Mouse (Mus musculus) testis, adult 2 months (tissue): ENCODE measurements at regions not wholly inside any gene's neighbourhood (a gene's known extent, or its start where the extent isn't known, plus 50 kb on each side); places are given as distances from the start of the nearest gene placed in this dataset.
"Not testable (repeated sequence)": the region's sequence is repeated elsewhere in the genome, so short reads cannot be mapped to it uniquely, and the experiment has no call there.

Experiments used
- H3K27ac ChIP-seq: fragments of 200-500 bp; 2 replicates; pipeline ENCODE4 v1.5.1; 2012; ENCODE audit warnings: low read depth, low read length; ENCODE audit not compliant: control insufficient read depth, insufficient read depth
- H3K27me3 ChIP-seq: fragments of 200-500 bp; 2 replicates; pipeline ENCODE4 v1.6.1; 2012; ENCODE audit warnings: mild to moderate bottlenecking, low read length, moderate library complexity; ENCODE audit not compliant: control insufficient read depth, insufficient read depth
- H3K36me3 ChIP-seq: fragments of 200-500 bp; 2 replicates; pipeline ENCODE4 v1.6.1; 2012; ENCODE audit warnings: mild to moderate bottlenecking, low read length; ENCODE audit not compliant: control insufficient read depth, insufficient read depth
- H3K4me1 ChIP-seq: fragments of 200-500 bp; 2 replicates; pipeline ENCODE4 v1.6.1; 2012; ENCODE audit warnings: low read length; ENCODE audit not compliant: control insufficient read depth, insufficient read depth
- H3K4me3 ChIP-seq: fragments of 200-500 bp; 2 replicates; pipeline ENCODE4 v1.5.1; 2012; ENCODE audit warnings: low read depth, mild to moderate bottlenecking, low read length, moderate library complexity, mixed read lengths; ENCODE audit not compliant: control insufficient read depth
- CTCF ChIP-seq: fragments of 200-500 bp; IDR thresholded peaks from 2 replicates; pipeline ENCODE4 v1.5.1; 2012; ENCODE audit warnings: low read depth, mild to moderate bottlenecking, inconsistent platforms, low read length, moderate library complexity; ENCODE audit not compliant: control insufficient read depth, insufficient read depth, insufficient replicate concordance
- POLR2A ChIP-seq: fragments of 200-500 bp; IDR thresholded peaks from 2 replicates; pipeline ENCODE4 v1.6.1; 2012; ENCODE audit warnings: low read depth, mild to moderate bottlenecking, inconsistent platforms, low read length, moderate library complexity; ENCODE audit not compliant: control insufficient read depth

- Histone ChIP-seq H3K27ac (no peak overlapping the region), H3K4me3 (no peak overlapping the region), H3K36me3 (no peaks in the 10 kb centered on the region), H3K4me1 (no peaks in the 10 kb centered on the region; the same call in 1 of the 2 replicates), H3K27me3 (no peaks in the 10 kb centered on the region)
- TF ChIP-seq POLR2A, result no peak
- TF ChIP-seq CTCF, result no peak
Measured at GRCm38 (mm10) chr14:37468711-37469110, 333.6 kb upstream of the Ghitm start.

GRCm38 (mm10) chr14:37440874-37441273 lies 305.8 kb upstream of the Ghitm start:
- H3K4me3 ChIP-seq, result no peak overlapping the region
- H3K36me3 ChIP-seq, result no peaks in the 10 kb centered on the region
- H3K4me1 ChIP-seq, result no peaks in the 10 kb centered on the region
- no peaks in the 10 kb centered on the region for H3K27me3 ChIP-seq
- TF ChIP-seq CTCF (no peak), POLR2A (no peak)
- no peak overlapping the region for H3K27ac ChIP-seq

DNA sequence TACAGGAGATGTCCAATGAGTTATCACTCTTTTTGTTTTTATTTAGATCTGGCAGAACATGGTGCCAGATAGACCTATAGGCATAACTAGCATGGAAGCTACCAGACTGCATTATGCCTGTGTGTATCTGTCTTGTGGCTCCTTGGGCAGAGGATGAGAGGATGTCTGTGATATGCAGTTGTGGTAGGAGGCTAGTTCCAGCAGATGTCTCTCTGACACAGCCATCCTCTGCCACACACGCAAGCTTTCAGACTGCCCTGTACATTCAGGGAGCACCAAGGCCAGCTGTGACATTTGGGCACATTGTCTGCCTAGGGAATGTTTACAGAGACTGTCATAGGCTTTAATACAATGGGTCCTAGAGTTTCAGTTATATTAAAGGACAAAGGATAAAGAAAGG lies 295.6 kb upstream of the Ghitm start:
- Histone ChIP-seq H3K4me3 (no peak overlapping the region), H3K27me3 (no peaks in the 10 kb centered on the region), H3K27ac (no peak overlapping the region), H3K36me3 (no peaks in the 10 kb centered on the region), H3K4me1 (no peaks in the 10 kb centered on the region)
- no peak for TF ChIP-seq POLR2A
- no peak for TF ChIP-seq CTCF

GRCm38 (mm10) chr14:37425506-37425905 lies 290.4 kb upstream of the Ghitm start:
- no peaks in the 10 kb centered on the region for H3K4me1 ChIP-seq
- H3K36me3 ChIP-seq, result no peaks in the 10 kb centered on the region
- H3K27me3 ChIP-seq, result no peaks in the 10 kb centered on the region
- no peak for TF ChIP-seq CTCF
- no peak for TF ChIP-seq POLR2A
- no peak overlapping the region for H3K27ac ChIP-seq
- no peak overlapping the region for H3K4me3 ChIP-seq

GRCm38 (mm10) chr14:37421566-37421965 lies 286.5 kb upstream of the Ghitm start:
- H3K4me3 ChIP-seq, result no peak overlapping the region
- H3K36me3 ChIP-seq, result no peaks in the 10 kb centered on the region
- H3K27ac ChIP-seq, result no peak overlapping the region
- H3K27me3 ChIP-seq, result no peaks in the 10 kb centered on the region
- H3K4me1 ChIP-seq, result no peaks in the 10 kb centered on the region
- TF ChIP-seq POLR2A, result no peak
- no peak for TF ChIP-seq CTCF

DNA sequence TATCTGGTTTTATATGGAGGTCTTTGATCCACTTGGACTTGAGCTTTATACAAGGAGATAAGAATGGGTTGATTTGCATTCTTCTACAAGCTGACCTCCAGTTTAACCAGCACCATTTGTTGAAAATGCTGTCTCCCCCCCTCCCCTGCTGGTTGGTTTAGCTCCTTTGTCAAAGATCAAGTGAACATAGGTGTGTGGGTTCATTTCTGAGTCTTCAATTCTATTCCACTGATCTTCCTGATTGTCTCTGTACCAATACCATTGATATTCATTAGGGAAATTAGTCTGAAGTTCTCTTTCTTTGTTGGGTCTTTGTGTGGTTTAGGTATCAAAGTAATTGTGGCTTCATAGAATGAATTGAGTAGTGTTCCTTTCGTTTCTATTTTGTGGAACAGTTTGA lies 277.5 kb upstream of the Ghitm start:
- not testable (repeated sequence) for H3K4me1 ChIP-seq, H3K36me3 ChIP-seq, H3K27ac ChIP-seq, H3K27me3 ChIP-seq, H3K4me3 ChIP-seq

GRCm38 (mm10) chr14:37371972-37372371 lies 236.9 kb upstream of the Ghitm start:
- H3K27ac ChIP-seq, result no peak overlapping the region
- TF ChIP-seq POLR2A (no peak), CTCF (no peak)
- H3K4me3 ChIP-seq, result no peak overlapping the region
- H3K27me3 ChIP-seq, result no peaks in the 10 kb centered on the region
- H3K36me3 ChIP-seq, result no peaks in the 10 kb centered on the region
- no peaks in the 10 kb centered on the region for H3K4me1 ChIP-seq

DNA sequence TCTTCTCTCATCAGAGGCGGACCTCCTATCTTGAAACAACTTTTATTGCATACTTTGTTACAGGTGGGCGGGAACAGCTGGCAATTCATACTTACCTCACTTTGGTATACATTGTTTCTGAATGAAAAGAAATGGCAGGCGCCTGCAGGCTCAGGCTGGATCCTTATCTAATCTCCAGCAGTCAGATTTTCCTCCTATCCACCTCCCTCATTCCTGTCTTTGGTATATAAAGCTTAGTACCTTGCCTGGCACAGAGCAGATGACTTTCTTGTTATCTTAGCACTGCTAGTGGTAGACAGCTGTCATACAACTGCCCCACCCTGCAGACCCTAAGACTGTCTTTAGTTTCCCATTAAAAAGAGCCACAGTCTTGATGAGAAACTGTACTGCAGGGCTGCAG lies 226.8 kb upstream of the Ghitm start:
- no peaks in the 10 kb centered on the region for H3K27me3 ChIP-seq
- H3K4me3 ChIP-seq, result no peak overlapping the region
- H3K36me3 ChIP-seq, result no peaks in the 10 kb centered on the region
- H3K4me1 ChIP-seq, result no peaks in the 10 kb centered on the region
- no peak for TF ChIP-seq POLR2A
- no peak for TF ChIP-seq CTCF
- no peak overlapping the region for H3K27ac ChIP-seq
